Mouse (Mus musculus) limb, embryonic 15.5 days (tissue): ENCODE measurements around the gene Odf3b. TPM values are rescaled to one million over a fixed set of nuclear protein-coding genes. Genes with fewer than 3 reads are reported as not detected.

Experiments
- ATAC-seq: fragments of 200-750 bp; cut with Nextera tagmentation; 2 replicates; pipeline ENCODE4 v1.8.0; 2017; ENCODE audit warnings: low read depth, moderate TSS enrichment; ENCODE audit not compliant: insufficient number of reproducible peaks, low FRiP score, low TSS enrichment
- H3K27ac ChIP-seq: fragments of 300-500 bp; sonication (generic); 2 replicates; pipeline ENCODE4 v1.5.1; 2015; ENCODE audit warnings: moderate library complexity, mild to moderate bottlenecking, inconsistent platforms
- H3K27me3 ChIP-seq: fragments of 300-500 bp; sonication (generic); 2 replicates; pipeline ENCODE4 v1.6.1; 2015; ENCODE audit warnings: inconsistent platforms
- H3K36me3 ChIP-seq: fragments of 300-500 bp; sonication (generic); 2 replicates; pipeline ENCODE4 v1.6.1; 2015; ENCODE audit warnings: inconsistent platforms
- H3K4me1 ChIP-seq: fragments of 300-500 bp; sonication (generic); 2 replicates; pipeline ENCODE4 v1.6.1; 2015; ENCODE audit warnings: inconsistent platforms
- H3K4me2 ChIP-seq: fragments of 300-500 bp; sonication (generic); 2 replicates; pipeline ENCODE4 v1.6.1; 2015; ENCODE audit warnings: mild to moderate bottlenecking, inconsistent platforms
- H3K4me3 ChIP-seq: fragments of 300-500 bp; sonication (generic); 2 replicates; pipeline ENCODE4 v1.5.1; 2015; ENCODE audit warnings: mild to moderate bottlenecking, inconsistent platforms
- H3K9ac ChIP-seq: fragments of 300-500 bp; sonication (generic); 2 replicates; pipeline ENCODE4 v1.6.1; 2015; ENCODE audit warnings: inconsistent platforms
- H3K9me3 ChIP-seq: fragments of 300-500 bp; sonication (generic); 2 replicates; pipeline ENCODE4 v1.6.1; 2016; ENCODE audit warnings: inconsistent platforms
- WGBS: fragments of 180-500 bp; shearing (Covaris S2); methylation state at CpG from one replicate; pipeline ENCODE4 v1.1.7; 2015; 5-methylcytosine and 5-hydroxymethylcytosine counted together
- polyA plus RNA-seq: library from polyadenylated mRNA; unstranded; fragments of >200 nt; fragmentation: Nextera tagmentation; extraction: Ambion mirVana; gene quantifications from 2 replicates; pipeline ENCODE4 v1.2.1, GENCODE M21; 2015

Gene Odf3b
- polyA plus RNA-seq, 1 experiment from 2014 or later: 0.42 TPM

DNA sequence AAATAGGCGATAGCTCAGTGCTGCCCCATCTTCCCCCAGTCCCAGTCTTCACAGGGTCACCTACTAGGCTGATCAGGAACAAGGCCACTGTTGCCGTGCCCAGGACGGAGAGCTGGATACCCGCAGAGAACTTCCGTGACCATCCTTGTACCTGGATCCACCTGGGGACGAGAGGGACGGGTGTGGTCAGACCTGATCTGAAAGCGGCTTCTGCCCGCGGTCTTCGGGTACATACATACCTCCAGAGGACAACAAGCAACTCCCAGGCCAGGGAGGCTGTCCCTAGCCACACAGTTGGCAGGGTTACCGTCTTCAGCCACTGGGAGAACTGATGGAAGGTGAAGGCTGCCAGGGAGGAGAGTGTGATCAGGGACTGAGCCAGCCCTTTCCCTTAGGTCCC lies 26.3 kb downstream of the Odf3b start:
- WGBS: 96% methylated on average over 12 of the region's 12 CpGs
- ATAC-seq: no peak
- Histone ChIP-seq H3K9me3 (no peaks in the 10 kb centered on the region), H3K4me2 (no peak overlapping the region), H3K4me3 (no peak overlapping the region), H3K4me1 (peaks cover 25% of the 10 kb centered on the region), H3K27me3 (no peaks in the 10 kb centered on the region), H3K9ac (0 out of 2 replicates have a peak overlapping the region, but pooled peaks have one; percentile 17), H3K36me3 (peaks cover 45% of the 10 kb centered on the region), H3K27ac (no peak overlapping the region)

DNA sequence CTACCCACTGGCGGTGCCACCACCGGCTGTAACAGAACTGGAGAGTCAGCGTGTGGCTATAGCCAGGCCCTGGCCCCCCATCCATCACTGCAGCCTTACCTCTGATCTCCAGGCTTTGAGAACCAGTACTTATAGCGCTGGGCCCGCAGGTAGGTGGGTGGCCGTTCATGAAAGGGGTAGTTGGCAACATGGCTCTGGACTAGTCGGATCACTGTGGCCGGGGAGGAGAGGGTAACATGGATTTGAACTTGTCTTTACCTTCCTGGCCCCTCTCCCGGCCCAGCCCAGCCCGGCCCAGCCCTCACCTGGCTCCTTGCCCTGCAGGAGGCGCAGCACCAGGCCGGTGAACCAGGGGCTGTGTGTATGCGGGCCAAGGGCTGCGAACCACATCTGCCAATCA lies 27.0 kb downstream of the Odf3b start:
- WGBS: 95% methylated on average over 14 of the region's 14 CpGs
- no peak for ATAC-seq
- Histone ChIP-seq H3K4me3 (no peak overlapping the region), H3K4me1 (peaks cover 19% of the 10 kb centered on the region), H3K27me3 (no peaks in the 10 kb centered on the region), H3K9ac (no peak overlapping the region), H3K36me3 (peaks cover 45% of the 10 kb centered on the region), H3K27ac (no peak overlapping the region), H3K4me2 (no peak overlapping the region), H3K9me3 (no peaks in the 10 kb centered on the region)

DNA sequence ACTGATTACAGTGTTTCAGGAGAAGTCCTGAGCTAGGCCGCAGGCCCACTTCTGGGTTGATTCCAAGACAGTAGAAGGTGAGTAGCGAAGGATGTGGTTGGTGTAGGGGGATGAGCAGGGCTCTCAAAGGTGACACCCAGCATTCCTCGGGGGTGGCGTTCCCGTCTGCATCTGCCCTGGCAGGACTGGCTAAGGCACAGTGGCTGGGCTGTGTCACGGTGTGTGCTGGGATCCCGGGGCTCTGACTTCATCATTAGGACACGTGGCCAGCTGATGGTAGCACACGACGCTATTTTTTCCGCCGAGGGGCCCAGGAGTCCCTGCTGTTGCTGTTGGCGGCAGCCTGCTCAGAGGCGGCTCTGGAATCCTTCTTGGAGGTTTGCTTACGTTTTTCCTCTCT lies 27.8 kb downstream of the Odf3b start:
- no peak for ATAC-seq
- H3K4me1 ChIP-seq: peaks cover 16% of the 10 kb centered on the region
- H3K9ac ChIP-seq: no peak overlapping the region
- no peak overlapping the region for H3K4me3 ChIP-seq
- WGBS: 88% methylated on average over 15 of the region's 15 CpGs
- peaks cover 45% of the 10 kb centered on the region for H3K36me3 ChIP-seq
- no peaks in the 10 kb centered on the region for H3K27me3 ChIP-seq
- no peak overlapping the region for H3K4me2 ChIP-seq
- no peak overlapping the region for H3K27ac ChIP-seq
- H3K9me3 ChIP-seq: no peaks in the 10 kb centered on the region

DNA sequence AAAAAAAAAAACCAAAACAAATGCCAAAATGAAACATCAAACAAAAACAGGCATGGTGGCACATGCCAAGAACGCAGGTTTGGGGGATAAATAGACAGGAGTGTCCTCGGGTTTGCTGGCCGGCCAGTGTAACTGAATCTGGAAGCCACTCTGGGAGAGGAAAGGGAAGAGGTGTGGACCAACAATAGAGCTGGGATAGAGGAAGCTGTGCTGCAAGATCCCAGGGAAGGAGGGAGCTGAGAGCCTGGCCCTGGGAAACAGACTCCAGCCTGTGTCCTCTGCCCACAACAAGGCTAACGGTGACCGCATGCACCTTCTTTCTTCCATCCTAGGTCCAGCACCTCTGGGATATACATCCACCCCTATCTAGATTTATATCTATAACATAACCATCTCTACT lies 28.6 kb downstream of the Odf3b start:
- Histone ChIP-seq H3K9ac (no peak overlapping the region), H3K27ac (no peak overlapping the region), H3K27me3 (no peaks in the 10 kb centered on the region), H3K4me2 (no peak overlapping the region), H3K4me1 (peaks cover 16% of the 10 kb centered on the region), H3K36me3 (peaks cover 45% of the 10 kb centered on the region), H3K9me3 (no peaks in the 10 kb centered on the region), H3K4me3 (no peak overlapping the region)
- ATAC-seq: no peak
- WGBS: 77% methylated on average over 5 of the region's 5 CpGs

DNA sequence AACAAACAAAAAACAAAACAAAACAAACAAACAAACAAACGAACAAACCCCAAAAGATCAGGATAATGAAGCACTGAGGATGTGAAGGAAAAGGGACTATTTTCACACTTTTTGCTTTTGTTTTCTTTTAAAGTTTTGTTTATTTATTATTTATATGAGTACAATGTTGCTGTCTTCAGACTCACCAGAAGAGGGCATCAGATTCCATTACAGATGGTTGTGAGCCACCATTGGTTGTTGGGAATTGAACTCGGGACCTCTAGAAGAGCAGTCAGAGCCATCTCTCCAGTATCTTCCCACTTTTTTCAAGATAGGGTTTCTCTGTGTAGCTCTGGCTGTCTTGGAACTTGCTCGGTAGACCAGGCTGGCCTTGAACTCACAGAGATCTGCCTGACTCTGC lies 35.8 kb downstream of the Odf3b start:
- no peak overlapping the region for H3K9ac ChIP-seq
- H3K4me3 ChIP-seq: no peak overlapping the region
- H3K27ac ChIP-seq: no peak overlapping the region
- no peak for ATAC-seq
- 86% methylated on average over 3 of the region's 3 CpGs for WGBS
- peaks cover 4% of the 10 kb centered on the region; the same call in 1 of the 2 replicates for H3K36me3 ChIP-seq
- H3K4me1 ChIP-seq: no peaks in the 10 kb centered on the region
- H3K4me2 ChIP-seq: no peak overlapping the region
- H3K9me3 ChIP-seq: no peaks in the 10 kb centered on the region
- no peaks in the 10 kb centered on the region for H3K27me3 ChIP-seq

DNA sequence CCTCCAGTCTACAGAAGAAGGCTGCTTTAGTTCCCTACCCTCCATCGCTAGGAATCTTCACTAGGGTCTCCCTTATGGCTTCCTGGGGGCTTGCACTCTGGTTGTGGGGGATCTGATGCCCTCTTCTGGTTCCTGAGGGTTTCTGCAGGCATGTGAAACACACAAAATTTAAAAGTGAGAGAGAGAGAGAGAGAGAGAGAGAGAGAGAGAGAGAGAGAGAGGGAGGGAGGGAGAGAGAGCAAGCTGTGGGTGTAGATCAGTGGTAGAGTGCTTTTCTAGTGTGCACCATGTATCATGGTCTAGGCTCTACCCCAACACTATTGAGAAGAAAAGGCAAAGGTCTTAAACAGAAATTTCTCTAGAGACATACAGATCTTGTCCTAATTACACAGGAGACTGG lies 37.4 kb downstream of the Odf3b start:
- WGBS: 36% methylated on average over 1 of the region's 1 CpGs

DNA sequence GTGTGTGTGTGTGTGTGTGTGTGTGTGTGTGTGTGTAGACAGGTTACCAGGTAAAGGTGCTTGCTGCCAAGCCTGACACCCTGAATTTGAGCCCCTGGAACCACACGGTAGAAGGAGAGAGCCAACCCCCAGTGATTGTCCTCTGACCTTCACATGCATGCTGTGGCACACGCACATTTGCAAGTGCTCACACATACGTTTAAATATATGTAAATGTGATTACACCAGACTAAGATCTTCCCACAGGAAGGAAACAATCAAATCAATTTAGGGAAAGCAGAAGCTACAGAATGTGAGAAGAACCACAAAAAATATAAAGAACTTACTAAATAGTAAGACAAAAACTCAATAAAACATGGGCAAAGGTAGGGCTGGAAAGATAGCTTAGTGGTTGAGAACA lies 38.9 kb downstream of the Odf3b start:
- no peaks in the 10 kb centered on the region for H3K9me3 ChIP-seq
- no peaks in the 10 kb centered on the region for H3K4me1 ChIP-seq
- H3K4me2 ChIP-seq: no peak overlapping the region
- no peak overlapping the region for H3K9ac ChIP-seq
- H3K27ac ChIP-seq: no peak overlapping the region
- H3K27me3 ChIP-seq: no peaks in the 10 kb centered on the region
- no peaks in the 10 kb centered on the region for H3K36me3 ChIP-seq
- WGBS: 84% methylated on average over 3 of the region's 3 CpGs
- no peak for ATAC-seq
- no peak overlapping the region for H3K4me3 ChIP-seq

More for the DNA sequence above, 37.4 kb downstream of the Odf3b start:
- Histone ChIP-seq H3K4me2 (no peak overlapping the region), H3K36me3 (no peaks in the 10 kb centered on the region), H3K27me3 (no peaks in the 10 kb centered on the region), H3K4me3 (no peak overlapping the region), H3K9me3 (no peaks in the 10 kb centered on the region), H3K27ac (no peak overlapping the region), H3K9ac (no peak overlapping the region), H3K4me1 (no peaks in the 10 kb centered on the region)
- ATAC-seq: no peak

DNA sequence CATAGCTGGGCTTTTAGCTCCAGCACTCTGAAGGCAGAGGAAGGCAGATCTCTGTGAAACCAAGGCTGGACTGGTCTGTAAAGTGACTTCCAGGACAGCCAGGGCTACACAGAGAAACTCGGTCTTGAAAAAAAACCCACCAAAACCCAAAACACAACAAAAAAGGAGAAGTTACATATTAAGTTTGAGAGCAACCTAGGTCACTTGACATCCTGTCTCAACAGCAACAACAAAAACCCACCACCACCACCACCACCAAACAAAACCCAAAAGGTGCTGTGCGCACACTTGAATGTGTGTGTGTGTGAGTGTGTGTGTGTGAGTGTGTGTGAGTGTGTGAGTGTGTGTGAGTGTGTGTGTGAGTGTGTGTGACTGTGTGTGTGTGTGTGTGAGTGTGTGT lies 39.4 kb downstream of the Odf3b start:
- Histone ChIP-seq H3K9ac (no peak overlapping the region), H3K4me1 (no peaks in the 10 kb centered on the region), H3K36me3 (no peaks in the 10 kb centered on the region), H3K27ac (no peak overlapping the region), H3K27me3 (no peaks in the 10 kb centered on the region), H3K4me3 (no peak overlapping the region), H3K4me2 (no peak overlapping the region), H3K9me3 (no peaks in the 10 kb centered on the region)
- WGBS: 91% methylated on average over 2 of the region's 2 CpGs
- no peak for ATAC-seq

DNA sequence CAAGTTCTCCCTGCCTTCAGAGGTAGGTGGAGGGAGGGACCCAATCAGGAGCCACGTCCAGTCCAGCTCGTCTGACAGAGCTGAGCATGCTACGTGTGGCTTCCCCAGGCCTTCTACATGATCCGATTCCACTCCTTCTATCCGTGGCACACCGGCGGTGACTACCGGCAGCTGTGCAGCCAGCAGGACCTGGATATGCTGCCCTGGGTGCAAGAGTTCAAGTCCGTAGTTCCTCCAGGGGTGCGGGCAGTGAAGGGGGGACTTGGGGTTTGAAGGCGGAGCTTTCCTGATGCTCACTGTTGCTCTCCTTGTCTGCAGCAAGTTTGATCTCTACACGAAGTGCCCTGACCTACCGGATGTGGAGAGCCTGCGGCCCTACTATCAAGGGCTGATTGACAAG lies 42.7 kb downstream of the Odf3b start:
- Histone ChIP-seq H3K4me1 (no peaks in the 10 kb centered on the region), H3K36me3 (no peaks in the 10 kb centered on the region), H3K4me3 (no peak overlapping the region), H3K9me3 (no peaks in the 10 kb centered on the region), H3K9ac (no peak overlapping the region), H3K27me3 (no peaks in the 10 kb centered on the region), H3K27ac (no peak overlapping the region), H3K4me2 (no peak overlapping the region)
- ATAC-seq: no peak
- 83% methylated on average over 14 of the region's 14 CpGs for WGBS

DNA sequence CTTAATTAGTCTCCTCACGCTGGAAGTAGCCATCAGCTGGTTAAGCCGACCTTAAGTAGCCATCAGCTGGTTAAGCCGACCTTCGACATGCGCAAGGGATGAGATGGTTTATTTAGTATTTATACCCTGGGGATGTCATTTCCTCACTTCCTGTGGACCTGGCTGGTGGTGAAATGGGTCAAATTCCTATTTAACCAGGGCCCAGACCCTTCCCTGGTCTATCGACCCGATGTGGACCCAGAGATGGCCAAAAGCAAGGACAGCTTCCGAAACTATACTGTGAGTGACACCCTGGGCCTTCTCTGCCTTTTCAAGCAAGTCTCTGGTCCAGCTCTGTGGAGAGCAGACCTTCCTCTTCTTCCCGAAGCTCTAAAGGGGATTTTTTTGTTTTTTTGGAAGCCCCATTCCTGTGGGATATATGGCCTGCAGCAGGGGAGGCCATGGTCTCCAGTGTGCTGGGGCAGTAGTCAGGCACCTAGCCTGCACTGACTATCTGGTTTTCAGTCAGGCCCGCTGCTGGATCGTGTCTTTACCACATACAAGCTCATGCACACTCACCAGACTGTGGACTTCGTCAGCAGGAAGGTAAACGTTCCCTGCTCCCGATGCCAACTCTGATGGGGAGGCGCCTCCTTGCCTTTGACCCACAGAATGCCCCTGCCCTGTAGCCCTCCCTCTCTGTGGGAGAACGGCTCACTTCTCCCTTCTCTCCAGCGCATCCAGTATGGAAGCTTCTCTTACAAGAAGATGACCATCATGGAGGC lies 44.1 kb downstream of the Odf3b start:
- no peaks in the 10 kb centered on the region for H3K27me3 ChIP-seq
- H3K4me2 ChIP-seq: no peak overlapping the region
- H3K36me3 ChIP-seq: no peaks in the 10 kb centered on the region
- WGBS: 82% methylated on average over 17 of the region's 17 CpGs
- H3K4me1 ChIP-seq: no peaks in the 10 kb centered on the region
- no peak overlapping the region for H3K27ac ChIP-seq
- no peak overlapping the region for H3K9ac ChIP-seq
- no peaks in the 10 kb centered on the region for H3K9me3 ChIP-seq
- H3K4me3 ChIP-seq: no peak overlapping the region
- no peak for ATAC-seq

DNA sequence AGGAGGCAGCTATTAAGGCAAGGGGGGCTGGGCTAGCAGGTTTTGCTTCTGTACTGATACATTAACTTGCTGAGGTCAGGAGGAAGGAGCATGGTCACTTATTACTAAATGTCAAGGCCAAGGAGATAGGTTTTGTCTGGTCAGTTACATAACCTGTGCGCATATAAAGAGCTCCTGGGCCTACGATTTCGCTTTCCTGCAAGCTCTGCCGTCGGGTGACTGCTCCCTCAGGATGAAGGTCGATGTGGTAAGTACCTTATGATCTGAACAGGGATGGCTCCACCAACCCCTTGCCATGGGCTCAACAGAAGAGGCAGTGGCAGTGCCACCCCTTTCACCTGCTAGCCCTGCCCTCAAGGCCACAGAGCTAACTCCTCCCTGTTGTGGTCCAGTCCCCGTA lies 44.8 kb downstream of the Odf3b start, which contains the start of gene Miox:
TSS of gene Miox (plus strand) at position 128 of the 400 bp plus-strand sequence.
- Histone ChIP-seq H3K27ac (no peak within 1 kb of the TSS), H3K4me1 (no peaks in the 10 kb centered on the region), H3K4me3 (no peak within 1 kb of the TSS), H3K27me3 (no peaks in the 10 kb centered on the region), H3K4me2 (no peak within 1 kb of the TSS), H3K36me3 (no peaks in the 10 kb centered on the region), H3K9me3 (no peaks in the 10 kb centered on the region), H3K9ac (no peak within 1 kb of the TSS)
- 86% methylated on average over 7 of the region's 7 CpGs for WGBS
- no peak for ATAC-seq
